ENCODE assay signal across 36 mouse cellular contexts in the genomic region with DNA sequence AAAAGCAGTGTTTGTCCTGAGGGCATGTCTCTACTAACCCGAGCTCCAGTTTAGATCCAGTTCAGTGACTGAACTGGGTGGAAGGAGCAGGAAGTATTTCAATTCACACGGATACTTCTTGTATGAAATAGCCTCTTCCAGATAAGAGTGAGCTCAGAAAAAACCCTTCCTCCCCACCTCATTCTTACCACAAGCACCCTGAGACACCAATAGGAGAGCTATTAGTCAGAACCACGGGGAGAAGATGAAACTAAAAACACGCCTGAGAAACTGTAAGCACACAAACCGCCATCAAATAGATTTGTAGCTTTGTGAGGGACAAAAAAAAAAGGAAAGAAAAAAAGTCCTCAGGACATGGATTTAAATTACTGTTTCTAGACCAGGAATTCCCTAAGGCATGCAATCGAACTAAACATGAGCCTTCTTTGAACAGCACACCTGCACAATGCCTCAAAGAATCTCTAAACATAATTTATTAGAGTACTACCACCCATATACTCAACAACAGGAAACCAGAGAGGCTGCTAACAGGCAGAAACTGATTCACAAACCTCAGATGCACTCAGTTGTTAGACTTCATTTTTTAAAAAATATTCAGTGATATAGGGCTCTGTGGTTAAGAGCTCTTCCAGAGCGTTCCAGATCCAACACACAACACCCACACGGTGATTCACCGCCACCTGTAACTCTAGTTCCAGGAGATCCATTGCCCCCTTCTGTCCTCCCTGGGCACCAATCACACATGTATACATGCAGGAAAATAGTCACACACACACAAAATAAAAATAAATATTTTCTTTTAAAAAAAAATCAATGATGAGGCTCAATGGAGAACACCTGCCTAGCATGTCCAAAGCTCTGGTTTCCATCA. TPM values are rescaled to one million over a fixed set of nuclear protein-coding genes. Genes with fewer than 3 reads are reported as not detected.
DNase-seq lines count a peak whose midpoint lies in the region; ATAC-seq and TF ChIP-seq lines count a peak whose summit lies in the region.
"Had no signal": no experiment of that assay in that cellular context is flagged by ENCODE, and none has a peak within 500 bp of the region (broad histone marks: within the 10 kb centered on the region; RNA-seq: fewer than 3 reads in every experiment).

No protein-coding gene starts in this region.

- no peaks in the 10 kb centered on the region for H3K4me1 ChIP-seq in midbrain, postnatal 0 days (ENCODE audit: insufficient read depth, low read length)
- H3K4me1 ChIP-seq in embryonic facial prominence, embryonic 10.5 days, result no peaks in the 10 kb centered on the region
- H3K4me1 ChIP-seq: embryonic facial prominence, embryonic 13.5 days; forebrain, embryonic 10.5 days; heart, embryonic 13.5 days; hindbrain, embryonic 10.5 days; hindbrain, embryonic 15.5 days; limb, embryonic 13.5 days; liver, embryonic 12.5 days; megakaryocyte, embryonic 14.5 days; midbrain, embryonic 12.5 days; neural tube, embryonic 12.5 days had no signal

- H3K9ac ChIP-seq in midbrain, postnatal 0 days (replicated peaks; ENCODE audit: low read length, poor library complexity, severe bottlenecking), result no peak overlapping the region
- H3K9ac ChIP-seq: embryonic facial prominence, embryonic 13.5 days; heart, embryonic 13.5 days; hindbrain, embryonic 15.5 days; limb, embryonic 13.5 days; liver, embryonic 12.5 days; liver, postnatal 0 days; midbrain, embryonic 12.5 days; neural tube, embryonic 12.5 days had no signal

- H3K27me3 ChIP-seq in midbrain, postnatal 0 days (ENCODE audit: insufficient read depth, low read length), result no peaks in the 10 kb centered on the region
- H3K27me3 ChIP-seq in embryonic facial prominence, embryonic 10.5 days (replicated peaks; ENCODE audit: low read depth, poor library complexity, severe bottlenecking), result no peaks in the 10 kb centered on the region
- H3K27me3 ChIP-seq: embryonic facial prominence, embryonic 13.5 days; heart, embryonic 13.5 days; hindbrain, embryonic 15.5 days; limb, embryonic 13.5 days; liver, embryonic 12.5 days; megakaryocyte, embryonic 14.5 days; midbrain, embryonic 12.5 days; neural tube, embryonic 12.5 days had no signal

- peak; percentile 94 for ATAC-seq in CD4-positive, CD25-positive, alpha-beta regulatory T cell, adult 4 months
- 0 out of 2 replicates have a peak, but pooled peaks have one; percentile 14 for ATAC-seq in megakaryocyte progenitor cell, adult 5-6 weeks (replicated peaks; ENCODE audit: poor library complexity)
- no peak for ATAC-seq in midbrain, postnatal 0 days (ENCODE audit: low FRiP score)
- ATAC-seq: forebrain, embryonic 16.5 days; intestine, embryonic 16.5 days; liver, embryonic 12.5 days; liver, postnatal 0 days had no signal

- no peak for TF ChIP-seq CTCF in midbrain, postnatal 0 days (IDR thresholded peaks at IDR 0.05)
- no peak; the same call in 1 of the 2 replicates for TF ChIP-seq CTCF in left cerebral cortex, adult 2 months (IDR thresholded peaks at IDR 0.05)

- no peak overlapping the region for H3K4me2 ChIP-seq in midbrain, postnatal 0 days (ENCODE audit: low read depth, low read length, poor library complexity, severe bottlenecking)
- H3K4me2 ChIP-seq: embryonic facial prominence, embryonic 13.5 days; heart, embryonic 13.5 days; hindbrain, embryonic 15.5 days; limb, embryonic 13.5 days; liver, embryonic 12.5 days; midbrain, embryonic 12.5 days; neural tube, embryonic 12.5 days had no signal

- no peak overlapping the region for H3K4me3 ChIP-seq in midbrain, postnatal 0 days (ENCODE audit: low read depth, low read length)
- H3K4me3 ChIP-seq in embryonic facial prominence, embryonic 10.5 days, result no peak overlapping the region
- no peak overlapping the region for H3K4me3 ChIP-seq in left cerebral cortex, adult 2 months
- H3K4me3 ChIP-seq: embryonic facial prominence, embryonic 13.5 days; forebrain, embryonic 10.5 days; gastrocnemius, adult 2 months; heart, adult 2 months; heart, embryonic 13.5 days; hindbrain, embryonic 10.5 days; hindbrain, embryonic 15.5 days; limb, embryonic 13.5 days; liver, embryonic 12.5 days; megakaryocyte, embryonic 14.5 days; midbrain, embryonic 12.5 days; neural tube, embryonic 12.5 days had no signal

- H3K9me3 ChIP-seq in midbrain, postnatal 0 days (ENCODE audit: low read length), result no peaks in the 10 kb centered on the region
- no peaks in the 10 kb centered on the region; the same call in 1 of the 2 replicates for H3K9me3 ChIP-seq in embryonic facial prominence, embryonic 10.5 days
- H3K9me3 ChIP-seq: embryonic facial prominence, embryonic 13.5 days; forebrain, embryonic 10.5 days; hindbrain, embryonic 15.5 days; liver, embryonic 12.5 days; midbrain, embryonic 12.5 days; neural tube, embryonic 12.5 days had no signal

- H3K36me3 ChIP-seq in midbrain, postnatal 0 days (ENCODE audit: insufficient read depth, low read length), result no peaks in the 10 kb centered on the region
- H3K36me3 ChIP-seq in embryonic facial prominence, embryonic 10.5 days (replicated peaks), result no peaks in the 10 kb centered on the region
- H3K36me3 ChIP-seq: embryonic facial prominence, embryonic 13.5 days; forebrain, embryonic 10.5 days; heart, embryonic 13.5 days; hindbrain, embryonic 10.5 days; hindbrain, embryonic 15.5 days; limb, embryonic 13.5 days; liver, embryonic 12.5 days; midbrain, embryonic 12.5 days; neural tube, embryonic 12.5 days had no signal

- H3K27ac ChIP-seq in midbrain, postnatal 0 days (ENCODE audit: low read depth, low read length), result no peak overlapping the region
- H3K27ac ChIP-seq in embryonic facial prominence, embryonic 10.5 days (replicated peaks), result no peak overlapping the region
- H3K27ac ChIP-seq in left cerebral cortex, adult 2 months, result no peak overlapping the region
- H3K27ac ChIP-seq: embryonic facial prominence, embryonic 13.5 days; forebrain, embryonic 10.5 days; gastrocnemius, adult 2 months; heart, adult 2 months; heart, embryonic 13.5 days; hindbrain, embryonic 10.5 days; hindbrain, embryonic 15.5 days; kidney, postnatal 0 days; limb, embryonic 13.5 days; liver, embryonic 12.5 days; midbrain, embryonic 12.5 days; neural tube, embryonic 12.5 days had no signal

- intact Hi-C loops in left cerebral cortex, adult 2 months (cut with DNase I), result loop anchor here (5.0 kb wide), 1 partner anchor 827 kb away; no protein-coding TSS in a partner anchor

- WGBS in midbrain, postnatal 0 days, result 84% methylated on average over 9 of the region's 9 CpGs
- 87% methylated on average over 9 of the region's 9 CpGs for WGBS in embryonic facial prominence, embryonic 10.5 days

- peak; percentile 73 for DNase-seq in 416B (ENCODE audit: low read depth)
- DNase-seq in brain, adult 2 months (ENCODE audit: low read depth, low spot score), result peak; percentile 55
- DNase-seq in midbrain, postnatal 0 days (ENCODE audit: low spot score), result no peak
- DNase-seq in embryonic facial prominence, embryonic 10.5 days (ENCODE audit: low spot score), result no peak
- no peak for DNase-seq in left cerebral cortex, adult 2 months (ENCODE audit: extremely low spot score in 1 of 2, low spot score in 2 of 2)
- DNase-seq in cerebellum, adult 8-10 months, result no peak
- DNase-seq: adrenal gland, postnatal 25 days; cerebellum, adult 18-20 months; cerebellum, postnatal 25 days; embryo, embryonic 11 days; gastrocnemius, adult 2 months; gastrocnemius, postnatal 36 days; heart, adult 2 months; heart, postnatal 10 days; kidney, adult 8-10 months; layer of hippocampus, adult 9-11 months; liver, postnatal 0 days; lung, postnatal 36 days; right cerebral cortex, adult 18-20 months; thymus, adult 2 months; thymus, postnatal 4 days had no signal

RNA-seq across cellular contexts. Expression of a gene that starts 20.2 kb away (rescaled TPM):
- 100 to 1,000 TPM; 144 to 743 TPM for polyA plus RNA-seq in CD4-positive, CD25-positive, alpha-beta regulatory T cell, adult 4 months (2017; shearing (Covaris generic))
- 1,620 and 1,730 TPM in 2 replicates for total RNA-seq in megakaryocyte progenitor cell, adult 5-6 weeks (2015)
- total RNA-seq in megakaryocyte progenitor cell, adult 5-6 weeks (2017), result 240 and 354 TPM in 2 replicates
- total RNA-seq in midbrain, postnatal 0 days (2014; rRNA removed), result 111 and 114 TPM in 2 replicates
- 88.1 and 95.5 TPM in 2 replicates for polyA plus RNA-seq in midbrain, postnatal 0 days (2015; fragmentation: Nextera tagmentation; extraction: Ambion mirVana)
- polyA plus RNA-seq in embryonic facial prominence, embryonic 10.5 days (2016; fragmentation: Nextera tagmentation; extraction: Ambion mirVana), result 181 and 252 TPM in 2 replicates
- total RNA-seq in left cerebral cortex, adult 2 months (2021), result 100 to 1,000 TPM; 337 to 355 TPM

Comparison
In these comparisons a context has a peak if more than half of its experiments do, and no peak if none do; other contexts are left out.
1. DNase-seq: peak in 416B (single experiment) and brain, adult 2 months (single experiment); none in midbrain, postnatal 0 days (single experiment), embryonic facial prominence, embryonic 10.5 days (single experiment), left cerebral cortex, adult 2 months (0 of 2) and cerebellum, adult 8-10 months (single experiment).